Mouse (Mus musculus) liver, embryonic 16.5 days (tissue): Measurements from ENCODE around the gene Entpd1. TPM values are rescaled to one million over a fixed set of nuclear protein-coding genes. Genes with fewer than 3 reads are reported as not detected.

Experiments
- ATAC-seq: fragments of 200-750 bp; cut with Nextera tagmentation; 2 replicates; pipeline ENCODE4 v1.8.0; 2017; ENCODE audit warnings: low read depth, mild to moderate bottlenecking, moderate number of reproducible peaks, moderate library complexity
- H3K27ac ChIP-seq: fragments of 300-500 bp; sonication (generic); 2 replicates; pipeline ENCODE4 v1.5.1; 2014; ENCODE audit warnings: mild to moderate bottlenecking, low read length
- H3K27me3 ChIP-seq: fragments of 300-500 bp; sonication (generic); 2 replicates; pipeline ENCODE4 v1.6.1; 2014; ENCODE audit warnings: low read depth, low read length, mixed read lengths; ENCODE audit not compliant: control insufficient read depth, insufficient read depth
- H3K36me3 ChIP-seq: fragments of 300-500 bp; sonication (generic); 2 replicates; pipeline ENCODE4 v1.6.1; 2014; ENCODE audit warnings: mild to moderate bottlenecking; ENCODE audit not compliant: control insufficient read depth, insufficient read depth
- H3K4me1 ChIP-seq: fragments of 300-500 bp; sonication (generic); 2 replicates; pipeline ENCODE4 v1.6.1; 2014; ENCODE audit warnings: low read depth, low read length, mixed read lengths; ENCODE audit not compliant: control insufficient read depth
- H3K4me2 ChIP-seq: fragments of 300-500 bp; sonication (generic); 2 replicates; pipeline ENCODE4 v1.6.1; 2014; ENCODE audit warnings: low read depth, low read length, mixed read lengths
- H3K4me3 ChIP-seq: fragments of 300-500 bp; sonication (generic); 2 replicates; pipeline ENCODE4 v1.5.1; 2014; ENCODE audit warnings: low read depth, mild to moderate bottlenecking, low read length
- H3K9ac ChIP-seq: fragments of 300-500 bp; sonication (generic); 2 replicates; pipeline ENCODE4 v1.6.1; 2014; ENCODE audit warnings: low read depth, low read length
- H3K9me3 ChIP-seq: fragments of 300-500 bp; sonication (generic); replicated peaks from 2 replicates; pipeline ENCODE4 v1.6.1; 2016; ENCODE audit warnings: low read length; ENCODE audit not compliant: control insufficient read depth
- WGBS: fragments of 180-500 bp; shearing (Covaris S2); extraction: QIAGEN DNeasy Blood & Tissue Kit; methylation state at CpG from one replicate; pipeline ENCODE4 v1.1.7; 2014; ENCODE audit not compliant: insufficient replicate concordance; 5-methylcytosine and 5-hydroxymethylcytosine counted together
- polyA plus RNA-seq: library from polyadenylated mRNA; unstranded; fragments of >200 nt; fragmentation: Nextera tagmentation; extraction: Ambion mirVana; gene quantifications from 2 replicates; pipeline ENCODE4 v1.2.1, GENCODE M21; 2015

Gene Entpd1
- polyA plus RNA-seq, 1 experiment from 2014 or later, result 4.7 TPM

- Histone ChIP-seq H3K4me2 (no peak overlapping the region), H3K36me3 (no peaks in the 10 kb centered on the region), H3K4me1 (no peaks in the 10 kb centered on the region), H3K4me3 (no peak overlapping the region), H3K27ac (no peak overlapping the region), H3K9ac (no peak overlapping the region), H3K9me3 (no peaks in the 10 kb centered on the region), H3K27me3 (no peaks in the 10 kb centered on the region)
- ATAC-seq, result no peak
- WGBS, result 40% methylated on average over 7 of the region's 7 CpGs
Observed at GRCm38 (mm10) chr19:40693201-40693600, 81.0 kb downstream of the Entpd1 start.

- Histone ChIP-seq H3K27ac (no peak overlapping the region), H3K4me2 (no peak overlapping the region), H3K27me3 (no peaks in the 10 kb centered on the region), H3K9me3 (no peaks in the 10 kb centered on the region), H3K36me3 (no peaks in the 10 kb centered on the region), H3K4me3 (no peak overlapping the region), H3K9ac (no peak overlapping the region), H3K4me1 (no peaks in the 10 kb centered on the region)
- no peak for ATAC-seq
- 80% methylated on average over 6 of the region's 6 CpGs for WGBS
Observed at GRCm38 (mm10) chr19:40696116-40696515, 84.0 kb downstream of the Entpd1 start.

DNA sequence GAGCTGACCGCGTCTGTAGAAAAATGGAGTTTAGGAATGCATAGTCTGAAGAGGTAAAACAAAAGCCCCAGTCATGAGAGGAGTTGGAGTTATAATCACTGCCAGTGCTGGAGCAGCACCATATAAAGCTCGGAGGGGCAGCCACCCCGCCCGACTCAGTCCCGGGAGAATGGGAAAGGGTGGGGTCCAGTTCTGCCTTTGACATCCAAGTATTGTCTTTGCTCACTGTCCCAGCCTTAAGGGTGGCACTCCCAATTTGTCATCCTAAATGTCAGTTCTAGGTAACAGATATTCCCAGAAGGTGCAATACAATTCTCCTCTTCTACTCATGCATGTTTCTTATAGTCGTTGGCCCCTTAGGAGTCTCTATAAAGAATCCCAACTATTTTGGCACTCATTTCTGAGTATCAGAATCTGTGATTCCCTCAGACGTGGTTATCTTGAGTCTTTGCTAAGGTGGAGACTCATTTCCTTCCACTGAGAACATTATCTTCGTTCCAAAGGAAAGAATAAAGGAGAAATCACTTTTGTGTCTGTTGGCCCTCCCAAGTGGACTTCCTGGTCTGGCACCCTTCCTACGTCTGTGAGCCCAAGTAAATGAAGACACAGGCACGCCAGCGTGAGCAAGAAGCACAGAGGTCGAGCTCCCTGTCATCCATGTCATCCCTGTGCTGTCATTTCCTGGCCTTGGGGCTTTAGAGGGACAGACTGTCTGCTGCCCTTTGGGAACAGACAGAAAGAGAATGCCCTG lies 86.1 kb downstream of the Entpd1 start:
- Histone ChIP-seq H3K4me2 (no peak overlapping the region), H3K4me3 (no peak overlapping the region), H3K27ac (no peak overlapping the region), H3K36me3 (no peaks in the 10 kb centered on the region), H3K9ac (no peak overlapping the region), H3K4me1 (no peaks in the 10 kb centered on the region), H3K27me3 (no peaks in the 10 kb centered on the region), H3K9me3 (no peaks in the 10 kb centered on the region)
- 57% methylated on average over 13 of the region's 13 CpGs for WGBS
- ATAC-seq, result no peak

DNA sequence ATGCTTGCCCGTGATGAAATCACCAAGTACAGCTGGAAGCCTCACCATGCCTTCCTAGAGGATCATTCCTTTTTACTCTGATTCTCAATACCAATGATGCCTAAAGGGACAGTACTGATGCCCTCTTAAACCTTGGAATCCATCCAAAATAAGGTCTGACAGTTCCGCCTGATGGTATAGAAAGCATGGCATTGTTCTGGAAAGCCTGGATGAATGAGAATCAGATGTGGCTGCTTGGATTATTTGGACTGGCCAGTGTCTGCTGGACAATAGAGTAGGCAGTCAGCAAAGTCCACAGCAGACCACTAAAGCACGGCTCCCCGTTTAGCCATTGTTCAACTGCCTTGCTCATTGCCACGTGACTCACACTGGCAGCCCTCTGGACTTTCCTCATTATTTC lies 87.7 kb downstream of the Entpd1 start:
- WGBS, result 62% methylated on average over 5 of the region's 5 CpGs
- Histone ChIP-seq H3K9me3 (no peaks in the 10 kb centered on the region), H3K4me1 (no peaks in the 10 kb centered on the region), H3K4me2 (no peak overlapping the region), H3K27ac (no peak overlapping the region), H3K9ac (no peak overlapping the region), H3K27me3 (no peaks in the 10 kb centered on the region), H3K4me3 (no peak overlapping the region), H3K36me3 (no peaks in the 10 kb centered on the region)
- no peak for ATAC-seq

DNA sequence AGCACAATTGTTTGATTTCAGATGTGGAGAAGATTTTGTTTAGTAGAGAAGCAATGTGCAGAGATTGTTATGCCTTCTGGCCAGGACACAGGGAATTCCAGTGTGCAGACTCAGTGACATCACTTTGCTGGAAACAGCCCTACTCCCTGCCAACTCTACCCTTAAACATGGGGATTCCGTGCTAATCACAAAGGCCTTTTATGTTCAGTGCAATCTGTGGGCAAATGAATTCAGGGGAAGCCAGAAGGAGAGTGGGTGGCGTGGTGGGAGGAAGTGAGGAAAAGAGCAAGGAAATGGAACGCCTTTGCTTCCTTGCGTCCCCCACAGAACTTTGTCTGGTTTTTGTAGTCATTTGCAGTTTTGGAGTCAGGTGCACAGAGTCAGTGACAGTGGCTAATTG lies 90.2 kb downstream of the Entpd1 start:
- WGBS, result 38% methylated on average over 4 of the region's 4 CpGs
- Histone ChIP-seq H3K4me2 (no peak overlapping the region), H3K9ac (no peak overlapping the region), H3K9me3 (no peaks in the 10 kb centered on the region), H3K27ac (no peak overlapping the region), H3K36me3 (no peaks in the 10 kb centered on the region), H3K27me3 (no peaks in the 10 kb centered on the region), H3K4me1 (no peaks in the 10 kb centered on the region), H3K4me3 (no peak overlapping the region)
- no peak for ATAC-seq

GRCm38 (mm10) chr19:40712889-40713628 lies 100.9 kb downstream of the Entpd1 start:
- ATAC-seq, result no peak
- Histone ChIP-seq H3K27ac (no peak overlapping the region), H3K4me1 (no peaks in the 10 kb centered on the region; the same call in 1 of the 2 replicates), H3K9me3 (no peaks in the 10 kb centered on the region), H3K36me3 (no peaks in the 10 kb centered on the region), H3K4me2 (no peak overlapping the region), H3K4me3 (no peak overlapping the region), H3K27me3 (no peaks in the 10 kb centered on the region), H3K9ac (no peak overlapping the region)
- 74% methylated on average over 13 of the region's 16 CpGs for WGBS

- ATAC-seq, result no peak
- WGBS, result 67% methylated on average over 5 of the region's 5 CpGs
- H3K4me1 ChIP-seq, result no peaks in the 10 kb centered on the region
- no peaks in the 10 kb centered on the region for H3K36me3 ChIP-seq
- no peak overlapping the region for H3K27ac ChIP-seq
- no peak overlapping the region for H3K9ac ChIP-seq
- H3K4me3 ChIP-seq, result no peak overlapping the region
- H3K27me3 ChIP-seq, result no peaks in the 10 kb centered on the region
- H3K9me3 ChIP-seq, result no peaks in the 10 kb centered on the region
- no peak overlapping the region for H3K4me2 ChIP-seq
Observed at GRCm38 (mm10) chr19:40714700-40715099, 102.5 kb downstream of the Entpd1 start.

DNA sequence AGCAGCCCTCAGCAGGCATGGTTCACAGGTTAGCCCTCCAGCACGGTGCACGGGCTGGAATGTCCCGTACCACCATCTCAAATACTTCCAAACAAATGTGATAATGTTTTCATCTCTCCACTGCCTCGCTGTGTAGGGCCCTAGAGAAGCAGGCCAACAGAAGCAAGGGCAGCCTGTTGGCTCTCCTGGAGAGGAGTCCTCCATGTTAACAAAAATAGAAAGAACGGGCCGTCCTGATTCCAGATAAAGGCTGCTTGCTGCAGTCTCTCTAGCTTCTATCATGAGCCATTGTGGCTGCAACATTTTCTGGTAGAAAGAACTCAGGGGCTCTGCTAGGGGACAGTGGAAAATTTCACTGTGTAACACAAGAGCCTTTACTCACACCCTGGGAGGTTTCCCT lies 104.8 kb downstream of the Entpd1 start:
- H3K4me2 ChIP-seq, result no peak overlapping the region
- no peaks in the 10 kb centered on the region for H3K9me3 ChIP-seq
- H3K9ac ChIP-seq, result no peak overlapping the region
- H3K4me3 ChIP-seq, result no peak overlapping the region
- no peak for ATAC-seq
- H3K36me3 ChIP-seq, result no peaks in the 10 kb centered on the region
- H3K27me3 ChIP-seq, result no peaks in the 10 kb centered on the region
- H3K27ac ChIP-seq, result no peak overlapping the region
- WGBS, result 66% methylated on average over 6 of the region's 6 CpGs
- no peaks in the 10 kb centered on the region for H3K4me1 ChIP-seq

DNA sequence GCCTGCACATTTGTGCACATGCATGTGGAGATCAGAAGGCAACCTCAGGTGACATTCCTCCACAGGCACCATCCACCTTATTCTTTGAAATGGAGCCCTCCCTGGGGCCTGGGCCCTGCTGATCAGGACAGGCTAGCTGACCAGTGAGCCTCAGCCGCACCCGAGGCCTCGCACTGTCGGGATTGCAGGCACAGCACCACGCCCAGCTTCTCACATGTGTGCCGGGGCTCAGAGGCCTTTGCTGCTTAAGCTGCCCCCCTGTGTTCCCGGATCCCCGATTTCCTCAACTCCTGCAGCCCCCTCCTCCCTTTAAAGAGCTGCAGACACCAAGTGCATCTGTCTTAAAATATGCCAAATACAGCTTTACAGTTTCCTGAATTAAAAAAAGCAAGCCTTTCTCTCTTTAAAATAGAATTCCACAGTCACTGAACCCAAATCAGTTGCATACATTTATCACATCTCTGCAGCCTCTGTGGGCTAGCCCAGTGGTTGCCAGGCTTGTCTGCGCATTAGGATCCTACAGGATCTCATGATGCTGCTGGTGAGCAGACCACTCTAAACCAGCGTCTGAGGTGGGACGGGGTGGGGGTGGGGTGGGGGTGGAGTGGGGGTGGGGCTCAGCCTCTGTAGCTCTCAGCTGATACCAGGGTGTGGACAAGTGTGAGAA lies 107.4 kb downstream of the Entpd1 start:
- no peaks in the 10 kb centered on the region for H3K27me3 ChIP-seq
- H3K4me2 ChIP-seq, result no peak overlapping the region
- H3K4me3 ChIP-seq, result no peak overlapping the region
- H3K27ac ChIP-seq, result no peak overlapping the region
- ATAC-seq, result no peak
- H3K9me3 ChIP-seq, result no peaks in the 10 kb centered on the region
- no peaks in the 10 kb centered on the region for H3K36me3 ChIP-seq
- H3K9ac ChIP-seq, result no peak overlapping the region
- 51% methylated on average over 11 of the region's 11 CpGs for WGBS
- no peaks in the 10 kb centered on the region for H3K4me1 ChIP-seq
